Mouse (Mus musculus) right cerebral cortex, postnatal 10 days (tissue): ENCODE measurements around the gene Gucy2e.

Experiments used
- DNase-seq, 2 experiments: peaks; one replicate each; pipeline ENCODE4 v3.0.0; 2021; ENCODE audit warnings: low spot score in 2 of 2

The Gucy2e gene

GRCm38 (mm10) chr11:69174722-69175121, 62.1 kb downstream of the Gucy2e start:
- DNase-seq, result no peak

- no peak for DNase-seq
These were observed 64.2 kb downstream of the Gucy2e start for GRCm38 (mm10) chr11:69172606-69173005.

DNA sequence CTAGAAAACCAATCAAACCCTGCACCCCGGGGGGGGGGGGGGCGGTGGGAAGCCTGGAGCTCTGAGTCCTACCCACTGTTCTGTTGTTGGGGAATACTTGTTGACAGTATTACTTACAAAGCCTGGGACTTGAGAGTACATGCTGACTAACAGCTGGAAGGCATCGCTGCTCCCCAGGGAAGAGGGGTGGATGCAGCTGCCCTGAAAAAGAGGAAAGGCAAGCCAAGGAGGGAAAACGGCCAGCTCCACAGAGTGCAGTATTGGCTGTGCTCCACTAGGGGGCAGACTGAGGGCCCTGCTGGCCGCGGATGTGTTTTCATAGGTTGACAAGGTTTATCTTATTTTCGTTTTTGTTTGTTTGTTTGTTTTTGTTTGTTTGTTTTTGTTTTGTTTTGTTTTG, 65.2 kb downstream of the Gucy2e start:
- peak; percentile 59 to 76 for DNase-seq

- peak in 1 of 2 experiments; percentile 39 for DNase-seq
These were observed 67.5 kb downstream of the Gucy2e start for GRCm38 (mm10) chr11:69169313-69169712.
